7 mouse cellular contexts compared by ENCODE assay signal in the genomic region with DNA sequence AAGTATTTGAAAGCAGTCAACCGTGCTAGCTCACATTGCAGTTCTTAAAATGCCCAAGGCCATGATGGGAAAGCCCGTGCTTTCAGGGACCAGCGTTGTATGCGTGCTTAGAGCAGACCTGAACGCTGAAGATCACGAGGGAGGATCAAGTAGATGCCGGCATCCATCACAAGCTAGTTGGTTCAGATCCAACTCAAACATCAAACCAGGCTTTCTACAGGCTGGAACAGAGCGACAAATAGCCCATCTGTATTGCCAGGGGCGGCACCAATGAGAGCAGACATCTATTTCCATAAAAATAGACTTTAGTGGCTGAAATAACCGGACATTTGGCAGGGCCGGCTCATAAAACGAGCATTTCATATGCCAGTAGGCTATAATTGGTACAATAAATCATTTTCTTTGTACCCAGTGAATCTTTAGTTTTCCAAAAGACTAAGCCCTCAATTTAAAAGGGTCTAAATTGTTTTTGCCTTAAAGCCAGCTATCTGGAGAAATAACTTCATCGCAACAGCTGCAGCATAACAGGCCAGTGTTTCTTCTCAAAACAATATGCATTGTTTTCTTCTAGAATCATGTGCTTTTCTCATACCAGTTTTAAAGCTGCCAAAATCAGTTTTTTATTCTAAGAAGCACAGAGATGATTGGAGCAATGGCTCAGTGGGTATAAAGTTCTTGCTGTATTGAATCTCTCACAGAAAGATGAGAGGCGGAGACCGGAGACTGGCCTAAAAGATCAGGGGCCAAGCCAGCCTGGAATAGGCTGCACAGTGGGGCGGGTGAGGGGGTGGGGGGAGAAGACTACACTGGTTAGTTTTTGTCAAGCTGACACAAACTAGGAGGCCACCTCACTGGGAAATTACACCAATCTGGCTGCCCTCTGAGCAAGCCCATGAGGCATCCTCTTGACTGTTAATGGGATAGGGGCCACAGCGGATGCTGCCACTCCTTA. TPM values are rescaled to one million over a fixed set of nuclear protein-coding genes. Genes with fewer than 3 reads are reported as not detected.
DNase-seq lines count a peak whose midpoint lies in the region; ATAC-seq and TF ChIP-seq lines count a peak whose summit lies in the region.

No protein-coding gene starts in this region.

- no peaks in the 10 kb centered on the region for H3K9me3 ChIP-seq in lung, embryonic 15.5 days
- no peaks in the 10 kb centered on the region for H3K9me3 ChIP-seq in embryonic facial prominence, embryonic 14.5 days (ENCODE audit: control insufficient read depth, low read length)
- H3K9me3 ChIP-seq in hindbrain, embryonic 15.5 days, result no peaks in the 10 kb centered on the region
- no peaks in the 10 kb centered on the region for H3K9me3 ChIP-seq in liver, embryonic 15.5 days (replicated peaks)
- no peaks in the 10 kb centered on the region for H3K9me3 ChIP-seq in stomach, postnatal 0 days (ENCODE audit: control insufficient read depth, low read length)

- peak overlapping the region; percentile 23 for H3K4me3 ChIP-seq in lung, embryonic 15.5 days
- H3K4me3 ChIP-seq in embryonic facial prominence, embryonic 14.5 days (ENCODE audit: low read depth, low read length), result peak overlapping the region; percentile 27
- peak overlapping the region; percentile 35 for H3K4me3 ChIP-seq in hindbrain, embryonic 15.5 days
- H3K4me3 ChIP-seq in liver, embryonic 15.5 days (replicated peaks), result no peak overlapping the region
- H3K4me3 ChIP-seq in stomach, postnatal 0 days (ENCODE audit: low read depth, low read length), result peak overlapping the region; percentile 24

- H3K4me1 ChIP-seq in lung, embryonic 15.5 days, result peaks cover 4% of the 10 kb centered on the region; the same call in 1 of the 2 replicates
- H3K4me1 ChIP-seq in embryonic facial prominence, embryonic 14.5 days (ENCODE audit: control insufficient read depth, insufficient read depth, low read length), result no peaks in the 10 kb centered on the region
- H3K4me1 ChIP-seq in hindbrain, embryonic 15.5 days (replicated peaks), result peaks cover 16% of the 10 kb centered on the region
- peaks cover 3% of the 10 kb centered on the region; the same call in 1 of the 2 replicates for H3K4me1 ChIP-seq in liver, embryonic 15.5 days (replicated peaks)
- H3K4me1 ChIP-seq in stomach, postnatal 0 days (replicated peaks; ENCODE audit: control insufficient read depth, insufficient read depth), result no peaks in the 10 kb centered on the region

- no peak for DNase-seq in lung, adult 18-20 months
- DNase-seq in embryonic facial prominence, embryonic 14.5 days (ENCODE audit: low spot score), result peak; percentile 72
- no peak for DNase-seq in stomach, postnatal 0 days (ENCODE audit: low spot score)
- no peak for DNase-seq in adrenal gland, adult 18-20 months (ENCODE audit: low spot score in 2 of 2)

- H3K27ac ChIP-seq in lung, embryonic 15.5 days, result no peak overlapping the region
- peak overlapping the region; percentile 63; the same call in 1 of the 2 replicates for H3K27ac ChIP-seq in embryonic facial prominence, embryonic 14.5 days (replicated peaks; ENCODE audit: low read depth, low read length)
- peak overlapping the region; percentile 61 for H3K27ac ChIP-seq in hindbrain, embryonic 15.5 days (replicated peaks)
- H3K27ac ChIP-seq in liver, embryonic 15.5 days (replicated peaks), result no peak overlapping the region
- no peak overlapping the region for H3K27ac ChIP-seq in stomach, postnatal 0 days (replicated peaks)

- WGBS in lung, embryonic 15.5 days, result 57% methylated on average over 17 of the region's 17 CpGs
- 48% methylated on average over 17 of the region's 17 CpGs for WGBS in embryonic facial prominence, embryonic 14.5 days
- 21% methylated on average over 17 of the region's 17 CpGs for WGBS in hindbrain, embryonic 15.5 days
- WGBS in liver, embryonic 15.5 days (ENCODE audit: insufficient replicate concordance), result 65% methylated on average over 17 of the region's 17 CpGs
- WGBS in stomach, postnatal 0 days, result 45% methylated on average over 17 of the region's 17 CpGs

- no peak overlapping the region for H3K9ac ChIP-seq in lung, embryonic 15.5 days
- peak overlapping the region; percentile 32 for H3K9ac ChIP-seq in embryonic facial prominence, embryonic 14.5 days (ENCODE audit: low read depth, low read length)
- peak overlapping the region; percentile 26; the same call in 1 of the 2 replicates for H3K9ac ChIP-seq in hindbrain, embryonic 15.5 days
- H3K9ac ChIP-seq in liver, embryonic 15.5 days, result no peak overlapping the region
- H3K9ac ChIP-seq in stomach, postnatal 0 days (ENCODE audit: low read length), result no peak overlapping the region

- TF ChIP-seq CTCF in stomach, postnatal 0 days (IDR thresholded peaks at IDR 0.05; ENCODE audit: low read depth), result no peak

- H3K4me2 ChIP-seq in lung, embryonic 15.5 days, result peak overlapping the region; percentile 44
- peak overlapping the region; percentile 52 for H3K4me2 ChIP-seq in embryonic facial prominence, embryonic 14.5 days (ENCODE audit: low read depth, low read length)
- peak overlapping the region; percentile 63 for H3K4me2 ChIP-seq in hindbrain, embryonic 15.5 days
- peak overlapping the region; percentile 37; the same call in 1 of the 2 replicates for H3K4me2 ChIP-seq in liver, embryonic 15.5 days
- peak overlapping the region; percentile 54 for H3K4me2 ChIP-seq in stomach, postnatal 0 days (replicated peaks; ENCODE audit: low read depth)

- no peak for TF ChIP-seq EP300 in stomach, postnatal 0 days (optimal IDR thresholded peaks at IDR 0.05)

- ATAC-seq in lung, embryonic 15.5 days (ENCODE audit: borderline replicate concordance, extremely low read depth, low FRiP score, low TSS enrichment), result no peak
- peak; percentile 65; the same call in 1 of the 2 replicates for ATAC-seq in embryonic facial prominence, embryonic 14.5 days (ENCODE audit: low read depth)
- ATAC-seq in hindbrain, embryonic 15.5 days (ENCODE audit: low FRiP score, low read depth), result peak; percentile 81
- no peak for ATAC-seq in liver, embryonic 15.5 days (ENCODE audit: insufficient read depth)
- ATAC-seq in stomach, postnatal 0 days (ENCODE audit: low FRiP score, low TSS enrichment), result peak; percentile 32; the same call in 1 of the 2 replicates

- no peaks in the 10 kb centered on the region for H3K27me3 ChIP-seq in lung, embryonic 15.5 days
- H3K27me3 ChIP-seq in embryonic facial prominence, embryonic 14.5 days (replicated peaks; ENCODE audit: control insufficient read depth, insufficient read depth, low read length), result no peaks in the 10 kb centered on the region
- H3K27me3 ChIP-seq in hindbrain, embryonic 15.5 days, result no peaks in the 10 kb centered on the region
- H3K27me3 ChIP-seq in liver, embryonic 15.5 days, result peaks cover 15% of the 10 kb centered on the region; the same call in 1 of the 2 replicates
- no peaks in the 10 kb centered on the region for H3K27me3 ChIP-seq in stomach, postnatal 0 days (ENCODE audit: control insufficient read depth, insufficient read depth, low read length)

- no peaks in the 10 kb centered on the region for H3K36me3 ChIP-seq in lung, embryonic 15.5 days
- no peaks in the 10 kb centered on the region for H3K36me3 ChIP-seq in embryonic facial prominence, embryonic 14.5 days (ENCODE audit: control insufficient read depth, insufficient read depth, low read length)
- H3K36me3 ChIP-seq in hindbrain, embryonic 15.5 days, result no peaks in the 10 kb centered on the region
- H3K36me3 ChIP-seq in liver, embryonic 15.5 days (replicated peaks), result no peaks in the 10 kb centered on the region
- H3K36me3 ChIP-seq in stomach, postnatal 0 days (ENCODE audit: control insufficient read depth, insufficient read depth, low read length), result no peaks in the 10 kb centered on the region

RNA-seq across cellular contexts. Expression of a gene that starts 14.9 kb away (rescaled TPM):
- 6.6 and 6.7 TPM in 2 replicates for polyA plus RNA-seq in lung, embryonic 15.5 days (2015; fragmentation: Nextera tagmentation; extraction: Ambion mirVana)
- 10.4 and 10.6 TPM in 2 replicates for polyA plus RNA-seq in embryonic facial prominence, embryonic 14.5 days (2014; fragmentation: Nextera tagmentation; extraction: Ambion mirVana)
- 16.7 and 17.7 TPM in 2 replicates for polyA plus RNA-seq in hindbrain, embryonic 15.5 days (2015; fragmentation: Nextera tagmentation; extraction: Ambion mirVana)
- 2.6 and 2.8 TPM in 2 replicates for polyA plus RNA-seq in liver, embryonic 15.5 days (2015; fragmentation: Nextera tagmentation; extraction: Ambion mirVana)
- 4.7 and 5.2 TPM in 2 replicates for polyA plus RNA-seq in stomach, postnatal 0 days (2015; fragmentation: Nextera tagmentation; extraction: Ambion mirVana)
- total RNA-seq in adrenal gland, adult 18-20 months (2021), result 100 to 1,000 TPM in 1 of 2 experiments, 10 to 100 TPM in 1; 60.4 to 113 TPM

Comparison
In these comparisons a context has a peak if more than half of its experiments do, and no peak if none do; other contexts are left out.
1. ATAC-seq: peak in embryonic facial prominence, embryonic 14.5 days (single experiment), hindbrain, embryonic 15.5 days (single experiment) and stomach, postnatal 0 days (single experiment); none in lung, embryonic 15.5 days (single experiment) and liver, embryonic 15.5 days (single experiment).
2. H3K27ac ChIP-seq: peak in embryonic facial prominence, embryonic 14.5 days (single experiment) and hindbrain, embryonic 15.5 days (single experiment); none in lung, embryonic 15.5 days (single experiment), liver, embryonic 15.5 days (single experiment) and stomach, postnatal 0 days (single experiment).
3. H3K9ac ChIP-seq: peak in embryonic facial prominence, embryonic 14.5 days (single experiment) and hindbrain, embryonic 15.5 days (single experiment); none in lung, embryonic 15.5 days (single experiment), liver, embryonic 15.5 days (single experiment) and stomach, postnatal 0 days (single experiment).
4. Peak in every context shown above with its lines, with median percentiles within 50 percentile points of each other: H3K4me2 ChIP-seq.